Mouse (Mus musculus) thymus, postnatal 0 days (tissue): ENCODE data around the gene Mgat1. TPM values are rescaled to one million over a fixed set of nuclear protein-coding genes. Genes with fewer than 3 reads are reported as not detected.
A peak's percentile ranks its signal among the peaks of the same experiment; 100 is the strongest.
"Not testable (repeated sequence)": the region's sequence is repeated elsewhere in the genome, so short reads cannot be mapped to it uniquely, and the experiment has no call there.

Experiments
- DNase-seq: peaks from one replicate; pipeline ENCODE4 v3.0.0-alpha.2; 2015; ENCODE audit warnings: low spot score
- polyA plus RNA-seq: library from polyadenylated mRNA; unstranded; fragments of >200 nt; fragmentation: Nextera tagmentation; extraction: Ambion mirVana; gene quantifications from 2 replicates; pipeline ENCODE4 v1.2.1, GENCODE M21; 2015

Mgat1 gene
- 82.0 and 82.7 TPM in 2 replicates for polyA plus RNA-seq

DNA sequence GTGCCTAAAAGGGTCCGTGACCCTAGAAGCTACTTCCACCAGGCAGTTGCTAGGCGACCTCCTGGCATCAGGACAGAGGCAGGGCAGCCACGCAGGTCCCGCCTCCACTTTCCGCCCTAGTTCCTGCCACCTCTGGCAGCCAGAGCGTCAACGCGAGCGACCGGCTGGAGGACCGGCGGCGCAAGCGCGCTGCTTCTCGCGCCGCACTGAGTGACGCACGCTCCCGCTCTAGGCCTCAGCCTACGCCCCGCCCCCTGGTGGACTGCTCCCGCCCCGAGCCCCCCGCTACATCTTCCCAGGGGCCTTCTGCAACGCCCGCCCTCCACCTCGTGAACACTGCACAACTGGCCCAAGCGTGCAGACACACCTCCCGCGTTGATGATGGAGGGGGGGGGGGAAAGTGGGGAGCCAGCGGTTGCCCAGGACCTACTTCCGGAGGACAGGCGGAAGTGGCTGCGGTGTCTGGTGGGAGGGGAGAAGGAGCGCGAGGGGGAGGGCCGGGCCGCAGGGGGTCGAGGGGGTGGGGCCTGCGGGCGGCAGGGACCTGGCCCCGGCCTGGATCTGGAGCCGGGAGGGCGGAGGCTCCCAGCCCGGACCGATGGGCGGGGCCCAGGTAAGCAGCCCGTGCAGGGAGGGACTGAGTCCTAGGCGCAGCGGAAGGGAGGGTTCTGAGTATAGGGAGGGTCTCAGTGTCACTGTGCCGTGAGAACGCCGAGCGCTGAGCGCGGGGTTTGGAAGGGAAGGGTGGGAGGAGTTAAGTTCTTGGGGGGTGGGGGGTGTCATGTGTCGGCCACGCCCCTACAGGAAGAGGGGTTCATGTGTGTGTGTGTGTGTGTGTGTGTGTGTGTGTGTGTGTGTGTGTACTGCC, at the start of gene Mgat1:
Gene Mgat1, plus strand, starts transcription at position 465 of the 868 bp plus-strand sequence.
- peak; percentile 98 for DNase-seq

DNA sequence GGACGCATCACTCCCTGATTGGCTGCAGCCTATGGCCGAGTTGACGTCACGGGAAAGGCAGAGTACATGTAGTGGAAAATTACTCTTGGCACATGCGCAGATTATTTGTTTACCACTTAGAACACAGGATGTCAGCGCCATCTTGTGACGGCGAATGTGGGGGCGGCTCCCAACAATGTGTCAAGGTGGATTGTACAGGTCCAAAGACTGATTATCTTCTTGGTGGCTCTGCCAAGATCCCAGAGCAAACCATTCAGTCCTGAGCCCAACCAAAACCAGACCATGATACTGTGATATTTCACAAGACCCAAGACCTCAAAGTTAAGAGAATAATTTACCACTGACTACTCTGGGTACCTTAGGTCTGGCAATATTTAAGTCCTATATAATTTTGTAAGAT, 49.2 kb upstream of the Mgat1 start:
- DNase-seq: not testable (repeated sequence)

DNA sequence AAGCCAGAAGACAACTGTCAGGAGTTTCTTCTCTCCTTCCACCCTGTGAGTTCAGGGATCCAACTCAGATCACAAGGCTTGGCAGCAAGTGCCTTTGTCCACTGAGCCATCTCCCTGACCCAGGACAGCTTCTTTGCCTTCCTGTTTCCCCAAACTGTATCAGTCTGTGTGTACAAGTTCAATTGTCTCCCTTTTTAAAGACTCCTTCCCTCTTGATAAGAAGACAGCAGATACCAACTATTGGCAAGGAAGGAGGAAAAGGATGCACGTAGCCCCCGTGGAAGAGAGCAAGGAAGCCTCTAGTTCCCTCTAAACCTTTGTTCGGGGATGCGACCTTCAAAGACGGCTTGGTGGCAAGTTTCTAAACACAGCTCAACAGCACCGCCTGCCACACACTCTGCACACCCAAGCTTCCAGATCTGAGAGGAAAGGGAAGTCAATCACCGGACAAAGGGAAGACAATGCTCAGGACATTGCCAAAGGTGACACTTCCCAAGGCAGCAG, 48.1 kb upstream of the Mgat1 start:
- DNase-seq: peak; percentile 38

DNA sequence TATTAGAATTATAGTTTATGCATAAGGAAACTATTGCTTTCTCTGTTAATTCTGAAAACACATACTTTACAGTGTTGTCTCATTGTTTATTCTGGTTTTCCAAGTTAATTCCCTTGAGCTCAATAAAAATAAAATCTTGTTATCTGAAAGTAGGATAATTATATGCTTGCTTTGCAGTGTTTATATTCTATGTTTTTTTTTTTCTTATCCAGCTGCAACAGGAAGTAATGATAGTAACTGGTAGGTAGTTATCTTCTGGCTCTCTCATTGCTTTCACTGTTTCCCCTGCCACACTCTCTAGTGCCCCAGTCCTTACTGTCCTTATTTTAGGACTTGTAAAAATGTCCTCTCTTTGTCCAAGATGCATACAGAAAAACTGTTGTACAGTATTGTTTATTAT, 43.3 kb upstream of the Mgat1 start:
- no peak for DNase-seq

DNA sequence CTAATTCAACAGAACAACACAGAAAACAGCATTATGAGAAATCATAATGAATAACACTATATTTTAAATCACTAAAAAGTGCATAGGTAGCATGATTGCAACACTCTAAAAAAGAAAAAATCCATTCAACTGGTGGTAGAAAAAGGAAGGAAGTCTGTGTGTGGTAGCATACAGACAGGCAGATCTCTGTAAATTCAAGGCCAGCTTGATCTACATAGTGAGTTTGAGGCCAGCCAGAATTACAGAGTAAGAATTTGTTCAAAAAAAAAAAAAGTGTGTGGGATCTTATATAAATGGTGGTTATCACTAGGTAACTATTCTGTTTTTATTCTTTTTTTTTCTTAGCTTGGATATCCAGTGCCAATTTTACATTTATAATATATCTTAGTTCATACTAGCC, 42.8 kb upstream of the Mgat1 start:
- DNase-seq: no peak

DNA sequence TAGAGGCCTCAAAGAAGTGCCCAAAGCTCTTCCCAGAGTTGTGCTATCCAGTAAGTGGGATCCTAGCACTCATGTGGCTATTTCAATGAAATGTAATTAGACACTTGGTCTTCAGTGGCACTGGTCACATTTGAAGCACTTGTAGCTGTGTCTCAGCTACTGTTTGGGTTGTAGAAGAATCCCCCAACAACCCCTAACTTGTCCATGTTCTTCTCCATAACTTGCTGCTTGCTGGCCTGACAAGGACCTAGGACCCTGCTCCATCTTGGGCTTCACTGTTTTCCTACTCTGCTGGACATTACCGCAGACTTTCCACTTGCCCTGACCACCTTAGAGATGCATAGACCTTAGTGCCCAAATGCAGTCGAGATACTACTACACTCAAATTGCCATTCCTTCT, 41.9 kb upstream of the Mgat1 start:
- no peak for DNase-seq

DNA sequence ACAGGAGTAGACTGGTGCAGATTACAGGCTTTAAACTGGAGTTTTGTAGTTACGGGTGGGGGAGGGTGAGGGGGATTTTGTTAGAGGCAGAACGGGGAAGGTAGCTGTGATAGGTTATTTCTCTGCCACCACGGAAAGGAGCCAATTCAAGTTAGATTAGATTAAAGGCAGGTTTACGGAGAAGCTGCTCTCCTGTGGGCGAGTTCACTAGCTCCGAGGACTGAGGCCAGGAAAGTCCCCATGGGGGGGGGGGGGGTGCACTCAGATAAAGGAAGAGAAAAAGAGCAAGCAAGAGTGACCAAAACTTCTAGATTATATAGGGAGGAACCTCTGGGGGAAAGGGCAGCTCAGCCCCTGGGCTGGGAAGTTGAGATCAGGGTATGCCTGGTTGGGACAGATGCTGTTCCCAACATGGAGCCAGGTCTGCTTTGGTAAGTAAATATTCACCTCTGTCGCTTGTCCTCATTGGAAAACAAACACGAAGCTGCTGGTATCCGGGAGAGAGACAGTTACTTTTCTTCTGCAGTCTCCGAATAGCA, 41.4 kb upstream of the Mgat1 start:
- DNase-seq: peak; percentile 38

DNA sequence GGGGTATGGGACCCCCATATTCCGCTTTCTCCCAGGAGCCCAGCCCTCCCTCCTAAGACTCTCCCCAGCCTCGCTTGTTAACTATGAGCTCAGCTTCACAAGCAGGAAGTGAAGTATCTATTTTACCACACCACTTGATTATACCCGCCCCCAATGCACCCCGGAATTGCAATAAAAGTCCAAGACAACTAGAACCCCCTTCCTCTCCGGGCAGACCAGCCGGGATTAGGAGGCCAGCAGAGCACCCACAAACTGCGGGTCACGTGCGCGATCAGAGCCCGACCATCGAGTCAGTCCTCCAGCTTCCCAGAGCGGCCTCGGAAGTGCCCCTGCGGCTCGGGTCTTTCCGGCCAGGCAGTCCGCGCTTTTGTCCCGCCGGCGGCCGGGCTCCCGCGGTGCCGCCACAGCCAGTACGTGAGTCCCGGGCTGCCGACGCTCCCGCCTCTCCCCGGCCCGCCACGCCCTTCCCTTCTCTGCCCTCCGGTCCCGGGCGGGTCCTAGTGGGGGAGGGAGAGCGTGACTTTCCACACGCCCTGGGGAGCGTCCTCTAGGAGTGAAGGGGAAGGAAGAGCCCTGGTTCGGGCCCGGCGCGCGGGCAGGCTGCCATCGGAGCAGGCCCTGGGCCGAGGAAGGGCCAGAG, 40.7 kb upstream of the Mgat1 start, which contains the start of gene Zfp62:
Gene Zfp62, plus strand, starts transcription at position 164 of the 640 bp plus-strand sequence.
- DNase-seq: peak; percentile 91

DNA sequence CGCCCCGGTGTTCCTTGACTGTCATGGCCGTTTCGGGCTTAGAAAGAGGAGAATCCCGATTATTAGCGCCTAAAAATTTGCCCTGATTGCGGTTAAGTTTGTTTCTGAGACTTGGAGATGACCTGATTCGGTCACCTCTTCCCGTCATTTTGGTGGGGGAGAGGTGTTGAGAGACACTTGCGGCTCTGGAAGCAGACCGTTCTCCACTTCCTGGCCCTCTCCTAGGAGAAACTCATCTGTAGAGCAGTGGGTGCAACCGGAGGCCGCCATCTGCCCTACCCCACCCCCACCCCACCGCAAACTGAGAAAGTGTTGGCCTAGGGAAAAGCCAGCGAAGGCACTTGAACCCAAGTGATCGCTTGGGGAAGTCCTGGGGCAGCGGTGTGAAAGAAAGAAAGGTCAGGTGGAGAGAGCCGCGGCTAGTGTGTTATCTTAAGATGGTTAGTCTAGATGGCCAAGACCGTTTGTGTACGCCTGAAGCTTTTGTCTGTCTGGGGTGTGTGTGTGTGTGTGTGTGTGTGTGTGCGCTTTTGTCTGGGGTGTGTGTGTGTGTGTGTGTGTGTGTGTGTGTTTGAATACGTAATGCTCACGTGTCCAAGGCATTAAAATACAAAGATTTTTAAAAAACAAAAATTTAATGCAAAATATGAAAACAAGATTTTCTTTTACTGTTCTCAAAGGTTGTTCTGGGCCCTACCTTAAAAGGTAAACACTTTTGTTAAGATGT, 40.1 kb upstream of the Mgat1 start:
- DNase-seq: peak; percentile 68

DNA sequence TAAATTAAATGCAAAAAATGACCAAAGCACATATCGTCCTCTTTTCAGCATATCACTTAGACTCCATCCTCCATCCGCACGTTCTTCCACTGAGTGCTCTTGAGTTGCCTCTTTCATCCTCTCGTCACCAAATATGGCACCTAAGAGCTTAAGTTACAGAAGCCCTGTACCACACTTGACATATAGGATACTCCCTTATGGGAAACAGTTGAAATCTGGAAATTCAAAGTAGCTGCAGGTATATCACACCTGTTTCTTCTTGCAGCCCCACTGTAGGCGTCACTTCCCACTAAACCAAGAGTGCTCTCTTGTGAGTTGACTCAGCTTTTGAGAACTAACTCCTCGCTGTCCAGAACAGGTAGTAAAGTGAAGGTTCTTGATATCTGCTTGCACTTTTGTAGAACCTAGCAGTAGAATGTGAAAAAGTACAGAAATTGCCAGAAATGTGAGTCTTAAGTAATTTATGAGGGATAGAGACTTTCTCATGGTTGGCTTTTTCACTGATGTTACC, 38.9 kb upstream of the Mgat1 start:
- no peak for DNase-seq

DNA sequence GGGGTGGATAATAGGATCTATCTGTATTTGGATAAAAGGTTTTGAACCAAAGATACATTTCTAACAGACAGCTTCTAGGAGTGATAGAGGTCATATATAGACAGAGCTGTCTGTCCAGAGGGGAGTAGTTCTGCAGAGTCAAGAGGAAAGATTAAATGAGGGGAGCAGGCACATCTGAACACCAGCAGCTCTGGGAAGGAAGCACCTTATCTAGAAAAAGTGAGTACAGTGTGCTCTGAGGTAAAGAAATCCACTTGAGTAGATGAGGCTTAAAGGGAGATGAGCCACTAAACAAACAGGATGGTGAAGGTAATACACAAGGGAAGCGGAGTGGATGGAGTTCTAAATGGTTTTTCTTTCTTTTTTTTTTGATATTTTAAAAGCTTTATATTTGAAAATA, 36.5 kb upstream of the Mgat1 start:
- no peak for DNase-seq

DNA sequence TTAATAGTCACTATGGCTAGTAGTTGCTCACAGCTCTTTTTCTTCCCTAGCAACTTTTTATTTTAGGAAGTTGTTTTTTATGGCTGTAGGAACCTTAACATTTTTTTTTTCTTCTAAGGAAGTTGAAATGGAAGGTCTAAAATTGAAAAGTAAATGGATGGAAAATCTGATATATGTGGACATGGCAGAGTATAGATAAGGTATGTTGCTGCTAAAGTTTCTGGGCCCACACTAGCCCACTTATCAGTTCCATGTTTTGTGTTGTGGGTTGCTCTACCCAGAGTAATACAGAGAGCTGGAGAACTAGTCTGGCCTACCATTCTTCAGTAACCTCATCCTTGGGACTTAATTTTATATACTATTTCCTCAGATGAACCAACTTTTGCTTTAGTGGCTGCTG, 31.4 kb upstream of the Mgat1 start:
- no peak for DNase-seq

DNA sequence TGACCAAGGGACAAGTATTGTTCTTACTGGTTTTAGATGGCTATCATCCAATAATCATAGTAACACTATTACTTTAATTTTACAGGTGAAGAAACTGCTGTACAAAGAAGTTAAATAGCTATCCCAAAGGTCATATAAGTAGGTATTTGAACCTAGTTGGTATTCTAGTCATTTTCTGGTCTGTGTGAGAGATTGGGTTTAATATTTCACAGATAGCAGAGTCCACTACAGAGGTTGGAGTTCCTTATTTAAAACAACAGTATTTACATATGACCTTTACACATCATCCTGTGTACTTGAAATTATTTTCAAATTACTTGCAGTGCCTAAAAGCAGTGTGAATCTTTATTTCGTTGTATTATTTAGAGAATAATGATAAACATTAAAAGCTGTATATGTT, 30.5 kb upstream of the Mgat1 start:
- DNase-seq: no peak

DNA sequence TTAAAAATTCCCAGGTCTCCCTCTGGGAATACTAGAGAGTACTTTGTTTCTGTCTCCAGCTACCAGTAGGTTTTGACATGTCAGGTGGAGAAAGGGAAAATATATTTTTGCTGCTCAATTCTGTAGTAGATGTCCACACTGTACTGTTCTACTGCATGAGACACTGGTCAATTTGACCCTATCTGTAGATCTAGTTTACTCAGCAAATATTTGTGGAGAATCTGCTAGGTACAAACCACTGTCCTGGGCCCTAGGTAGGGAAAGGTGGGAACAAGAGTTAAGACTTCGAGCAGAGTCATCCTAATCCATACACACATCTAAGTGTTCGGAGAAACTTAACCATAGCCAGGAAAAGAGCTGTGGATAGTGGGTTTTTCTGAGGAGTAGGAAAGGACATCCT, 24.7 kb upstream of the Mgat1 start:
- no peak for DNase-seq

DNA sequence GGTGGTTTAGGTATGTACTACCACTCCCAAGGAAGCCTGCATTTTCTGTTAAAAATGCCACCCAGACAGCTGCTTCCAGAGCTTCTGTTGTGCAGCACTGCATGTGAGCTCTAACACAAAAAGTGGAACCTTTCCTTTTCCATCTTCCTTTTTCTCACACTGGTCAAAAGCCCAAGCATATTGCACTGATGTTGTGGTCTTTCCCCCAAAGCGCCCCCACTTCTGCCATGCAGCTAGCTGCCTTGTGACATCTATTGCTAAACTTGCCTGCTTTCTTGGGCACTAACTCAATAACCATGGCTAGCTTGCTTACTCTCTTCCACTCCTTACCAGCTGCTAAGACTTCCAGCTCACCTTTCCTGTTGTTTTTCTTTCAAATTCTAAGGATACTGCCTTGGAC, 19.5 kb upstream of the Mgat1 start:
- DNase-seq: no peak

DNA sequence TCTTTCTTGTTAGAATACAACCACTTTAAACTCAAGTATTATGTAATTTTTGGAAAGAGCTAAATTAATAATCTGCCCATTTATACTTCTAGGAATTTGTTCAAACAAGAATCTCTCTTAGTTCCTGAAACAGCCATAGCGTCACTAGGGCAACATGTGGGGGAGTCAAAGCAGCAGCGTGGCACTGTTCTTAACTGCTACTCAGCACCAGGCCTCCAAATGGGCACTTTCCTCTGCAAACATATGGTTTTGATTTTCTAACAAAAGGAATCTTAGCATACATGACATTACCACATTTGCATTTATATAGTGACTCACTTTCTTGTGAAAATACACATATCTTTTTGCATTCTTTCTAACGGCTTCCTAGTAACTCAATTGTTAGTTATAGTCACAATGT, 11.2 kb upstream of the Mgat1 start:
- DNase-seq: no peak

DNA sequence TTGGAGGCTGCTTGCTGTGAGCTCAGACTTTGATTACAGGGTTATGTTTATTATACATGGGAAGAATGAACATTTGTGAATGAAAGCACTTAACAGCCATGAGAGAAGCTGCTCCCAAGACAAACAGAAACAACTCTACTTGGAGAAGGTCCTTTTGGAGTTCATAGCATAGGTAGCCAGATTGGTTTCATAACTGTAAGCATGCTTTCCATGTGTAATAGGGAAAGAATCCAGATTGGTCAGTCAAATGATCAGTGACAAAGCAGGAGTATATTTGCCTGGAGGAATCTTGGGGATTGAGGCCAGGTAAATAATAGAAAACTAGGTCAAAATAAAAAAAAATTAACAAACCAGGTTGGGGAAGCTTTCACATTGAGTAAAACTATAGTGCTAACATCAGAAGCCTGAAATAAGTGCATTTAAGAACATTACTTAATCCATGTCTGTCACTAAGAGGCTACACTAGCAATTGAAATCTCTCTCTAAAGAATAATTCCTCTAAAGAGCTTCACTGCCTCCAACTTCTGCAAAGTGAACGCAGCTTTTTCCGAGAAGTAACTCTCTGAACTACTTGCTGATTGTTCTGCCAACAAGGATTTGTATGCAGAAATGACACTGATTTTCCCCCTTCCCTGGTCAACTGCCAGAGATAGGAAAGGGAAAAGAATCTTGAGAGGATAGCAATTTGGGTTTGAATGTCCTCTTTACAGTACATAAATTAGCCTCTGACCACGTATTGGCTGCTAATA, 8.4 kb upstream of the Mgat1 start:
- no peak for DNase-seq

DNA sequence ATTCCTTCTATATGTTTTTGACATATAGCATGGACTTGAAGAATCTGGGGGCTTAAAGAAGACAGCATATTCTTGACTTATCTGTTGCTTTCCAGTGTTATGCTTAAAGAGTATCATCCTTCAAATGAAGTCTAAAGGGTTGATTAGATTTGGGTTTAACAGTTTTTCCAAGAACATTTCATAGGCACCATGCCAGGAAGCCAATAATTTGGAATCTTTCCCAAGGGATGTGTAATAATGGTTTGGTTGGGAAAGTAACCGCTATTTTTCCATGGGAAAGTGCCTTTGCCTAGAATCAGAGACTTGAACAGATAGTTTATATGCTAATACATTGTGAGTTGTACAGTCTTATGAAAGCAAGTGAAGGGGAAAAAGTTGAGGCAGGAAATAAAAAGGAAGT, 7.1 kb upstream of the Mgat1 start:
- DNase-seq: no peak

DNA sequence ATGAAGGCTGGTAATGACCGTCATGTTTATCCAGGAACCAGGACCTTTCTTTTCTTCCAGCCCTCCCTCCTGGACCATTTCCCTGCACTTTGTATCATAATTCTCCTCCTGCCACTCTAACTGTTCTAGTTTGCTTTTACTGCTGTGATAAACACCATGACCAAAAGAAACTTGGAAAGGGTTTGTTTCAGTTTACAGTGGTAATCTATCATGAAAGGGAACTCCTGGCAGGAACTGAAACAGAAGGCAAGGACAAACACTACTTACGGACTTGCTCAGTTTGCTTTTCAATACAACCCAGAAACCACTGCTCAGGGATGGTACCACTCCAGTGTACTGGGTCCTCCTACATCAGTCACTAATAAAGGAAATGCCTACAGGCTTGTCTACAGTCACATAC, 6.5 kb upstream of the Mgat1 start:
- no peak for DNase-seq

DNA sequence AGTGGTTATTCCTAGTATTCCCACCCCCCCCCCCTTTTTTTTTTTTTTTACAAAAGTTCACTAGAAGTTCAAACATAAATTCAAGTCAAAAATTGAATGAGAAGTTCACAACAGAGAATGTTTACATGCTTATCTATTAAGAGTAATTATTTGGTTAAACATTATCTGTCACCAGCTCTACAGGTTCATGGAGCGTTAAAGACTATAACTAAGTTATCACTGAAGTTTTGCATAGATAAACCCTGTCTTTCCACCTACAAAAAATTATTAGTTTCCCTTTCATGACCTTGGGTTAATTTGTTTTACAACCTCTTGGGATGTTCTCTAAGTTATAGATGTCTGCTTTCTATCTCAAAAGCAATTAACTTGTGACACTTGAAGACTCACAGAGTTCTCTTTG, 3.7 kb upstream of the Mgat1 start:
- no peak for DNase-seq

DNA sequence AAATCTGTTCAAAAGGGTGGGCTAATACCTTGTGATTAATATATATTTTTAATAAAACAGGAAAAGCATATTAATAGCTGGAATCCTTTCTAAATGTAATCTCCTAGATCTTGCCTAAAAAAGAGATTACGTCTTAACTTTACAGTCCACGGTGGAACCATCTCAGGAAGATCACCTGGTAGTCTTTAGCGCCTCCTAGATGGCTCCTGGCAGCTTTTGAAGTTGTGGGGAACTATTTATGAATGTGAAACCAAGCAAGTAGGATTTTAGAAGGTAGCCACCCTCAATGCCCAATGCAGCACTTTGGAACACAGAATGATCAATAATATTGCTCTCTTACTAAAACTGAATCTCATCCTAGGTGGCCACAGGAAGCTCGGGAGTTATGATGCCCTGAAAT, 3.1 kb upstream of the Mgat1 start:
- no peak for DNase-seq
